Mouse (Mus musculus) stomach, embryonic 16.5 days (tissue): ENCODE data around the gene Hpse2. TPM values are rescaled to one million over a fixed set of nuclear protein-coding genes. Genes with fewer than 3 reads are reported as not detected.

ENCODE experiments used
- ATAC-seq: fragments of 200-750 bp; cut with Nextera tagmentation; 2 replicates; pipeline ENCODE4 v1.8.0; 2017; ENCODE audit warnings: moderate number of reproducible peaks, moderate TSS enrichment; ENCODE audit not compliant: insufficient read depth, low FRiP score
- H3K27ac ChIP-seq: fragments of 300-500 bp; sonication (generic); 2 replicates; pipeline ENCODE4 v1.5.1; 2014; ENCODE audit warnings: low read length
- H3K27me3 ChIP-seq: fragments of 300-500 bp; sonication (generic); 2 replicates; pipeline ENCODE4 v1.6.1; 2014; ENCODE audit warnings: low read length, control low read depth, mixed read lengths; ENCODE audit not compliant: control insufficient read depth, insufficient read depth
- H3K36me3 ChIP-seq: fragments of 300-500 bp; sonication (generic); 2 replicates; pipeline ENCODE4 v1.6.1; 2014; ENCODE audit warnings: low read length; ENCODE audit not compliant: control insufficient read depth, insufficient read depth
- H3K4me1 ChIP-seq: fragments of 300-500 bp; sonication (generic); 2 replicates; pipeline ENCODE4 v1.6.1; 2014; ENCODE audit warnings: low read length, control low read depth, mixed read lengths; ENCODE audit not compliant: control insufficient read depth, insufficient read depth
- H3K4me2 ChIP-seq: fragments of 300-500 bp; sonication (generic); 2 replicates; pipeline ENCODE4 v1.6.1; 2014; ENCODE audit warnings: low read depth, low read length, mixed read lengths
- H3K4me3 ChIP-seq: fragments of 300-500 bp; sonication (generic); replicated peaks from 2 replicates; pipeline ENCODE4 v1.5.1; 2014; ENCODE audit warnings: mild to moderate bottlenecking, low read length
- H3K9ac ChIP-seq: fragments of 300-500 bp; sonication (generic); 2 replicates; pipeline ENCODE4 v1.6.1; 2014; ENCODE audit warnings: low read length
- H3K9me3 ChIP-seq: fragments of 300-500 bp; sonication (generic); replicated peaks from 2 replicates; pipeline ENCODE4 v1.6.1; 2016; ENCODE audit warnings: low read length, control low read depth; ENCODE audit not compliant: control insufficient read depth
- WGBS: fragments of 180-500 bp; shearing (Covaris S2); extraction: QIAGEN DNeasy Blood & Tissue Kit; methylation state at CpG from one replicate; pipeline ENCODE4 v1.1.7; 2014; 5-methylcytosine and 5-hydroxymethylcytosine counted together
- polyA plus RNA-seq: library from polyadenylated mRNA; unstranded; fragments of >200 nt; fragmentation: Nextera tagmentation; extraction: Ambion mirVana; gene quantifications from 2 replicates; pipeline ENCODE4 v1.2.1, GENCODE M21; 2015

Gene Hpse2
- polyA plus RNA-seq, 1 experiment from 2014 or later: 6.6 TPM

DNA sequence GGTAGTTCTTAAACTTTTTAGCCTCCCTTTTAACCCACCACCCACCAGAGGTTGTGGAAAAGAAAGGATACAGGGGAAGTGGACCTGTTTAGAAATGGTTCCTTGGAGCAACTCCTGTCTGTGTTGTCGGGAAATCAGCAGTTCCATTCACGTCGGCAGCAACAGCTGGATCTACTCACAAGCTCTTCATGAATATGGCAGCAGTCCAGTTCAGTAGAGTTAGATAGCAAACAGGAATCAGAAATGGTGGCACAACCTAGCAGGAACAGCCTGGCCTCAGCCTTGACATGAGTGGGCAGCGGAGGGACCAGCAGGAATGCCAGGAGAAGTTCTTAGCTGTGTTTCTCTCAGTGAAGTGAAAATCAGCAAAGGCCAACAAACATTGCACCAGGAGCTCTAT is 278.4 kb downstream of the Hpse2 start:
- Histone ChIP-seq H3K9ac (no peak overlapping the region), H3K27ac (no peak overlapping the region), H3K27me3 (no peaks in the 10 kb centered on the region), H3K4me1 (no peaks in the 10 kb centered on the region), H3K4me3 (no peak overlapping the region), H3K9me3 (no peaks in the 10 kb centered on the region), H3K36me3 (no peaks in the 10 kb centered on the region), H3K4me2 (no peak overlapping the region)
- WGBS: 60% methylated on average over 4 of the region's 4 CpGs
- ATAC-seq: no peak

DNA sequence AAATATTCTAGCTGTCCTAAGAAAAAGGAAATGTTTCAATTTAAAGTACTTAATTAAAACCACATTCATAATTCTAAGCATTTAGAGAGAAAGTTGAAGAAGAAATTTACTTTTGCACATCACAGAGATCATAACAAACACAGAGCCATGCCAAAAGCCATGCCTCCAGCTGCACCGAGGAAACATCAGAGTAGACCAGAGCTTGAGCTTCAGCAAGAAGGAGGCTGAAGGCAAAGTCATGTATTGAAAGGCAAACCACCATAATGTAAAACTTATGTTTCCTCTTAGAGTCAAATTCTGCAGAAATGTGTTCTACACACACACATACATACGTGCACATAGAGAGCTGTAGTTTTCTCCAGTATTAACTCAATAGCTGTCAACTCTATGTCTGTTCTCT is 291.2 kb downstream of the Hpse2 start:
- Histone ChIP-seq H3K9me3 (no peaks in the 10 kb centered on the region), H3K27ac (no peak overlapping the region), H3K4me2 (no peak overlapping the region), H3K9ac (no peak overlapping the region), H3K4me1 (no peaks in the 10 kb centered on the region), H3K36me3 (no peaks in the 10 kb centered on the region), H3K4me3 (no peak overlapping the region), H3K27me3 (no peaks in the 10 kb centered on the region)
- ATAC-seq: no peak
- 67% methylated on average over 2 of the region's 2 CpGs for WGBS

DNA sequence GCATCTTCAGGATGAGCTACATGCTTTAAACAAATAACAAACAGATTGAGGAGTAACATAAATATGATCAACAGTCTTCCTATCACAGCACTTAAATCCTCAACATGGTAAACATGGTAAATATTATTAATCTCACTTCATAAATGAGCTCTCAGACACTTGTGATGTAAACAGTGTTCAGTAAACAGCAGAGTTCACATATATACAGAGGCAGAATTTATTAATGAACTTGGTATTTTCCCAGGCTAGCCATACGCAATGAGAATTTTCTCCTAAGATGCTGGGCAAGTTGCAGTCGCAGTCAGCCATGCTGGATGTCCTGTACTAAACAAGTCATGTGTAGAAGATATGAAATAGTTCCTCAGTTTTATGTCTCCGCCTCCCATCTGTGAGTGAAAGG is 300.9 kb downstream of the Hpse2 start:
- no peak overlapping the region for H3K27ac ChIP-seq
- no peak for ATAC-seq
- WGBS: 78% methylated on average over 3 of the region's 3 CpGs
- H3K36me3 ChIP-seq: no peaks in the 10 kb centered on the region
- H3K4me2 ChIP-seq: no peak overlapping the region
- no peaks in the 10 kb centered on the region for H3K27me3 ChIP-seq
- no peaks in the 10 kb centered on the region for H3K9me3 ChIP-seq
- H3K9ac ChIP-seq: no peak overlapping the region
- no peak overlapping the region for H3K4me3 ChIP-seq
- H3K4me1 ChIP-seq: no peaks in the 10 kb centered on the region

DNA sequence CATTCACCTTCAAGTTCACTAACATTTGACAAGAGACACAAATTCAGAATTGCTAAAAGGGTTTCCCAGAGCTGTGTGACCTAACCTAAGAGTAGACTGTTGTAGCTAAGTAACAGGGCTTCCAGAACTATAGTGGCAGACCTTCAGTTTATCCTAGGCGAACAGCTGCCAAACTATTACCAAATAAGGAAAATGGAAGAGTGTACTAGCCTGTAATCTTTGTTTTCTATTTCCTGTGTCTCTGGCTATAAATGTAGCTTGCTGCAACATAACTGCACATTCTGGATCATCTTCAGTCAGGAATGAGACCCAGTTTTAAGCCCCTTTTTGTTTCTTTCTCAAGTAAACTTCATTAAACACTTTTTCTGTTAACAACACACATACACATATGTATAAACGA is 324.0 kb downstream of the Hpse2 start:
- ATAC-seq: no peak
- Histone ChIP-seq H3K27ac (peak overlapping the region; percentile 38; the same call in 1 of the 2 replicates), H3K4me3 (no peak overlapping the region), H3K4me1 (peaks cover 5% of the 10 kb centered on the region; the same call in 1 of the 2 replicates), H3K9ac (no peak overlapping the region), H3K9me3 (no peaks in the 10 kb centered on the region), H3K4me2 (no peak overlapping the region), H3K36me3 (no peaks in the 10 kb centered on the region), H3K27me3 (no peaks in the 10 kb centered on the region)
- WGBS: 46% methylated on average over 2 of the region's 2 CpGs

DNA sequence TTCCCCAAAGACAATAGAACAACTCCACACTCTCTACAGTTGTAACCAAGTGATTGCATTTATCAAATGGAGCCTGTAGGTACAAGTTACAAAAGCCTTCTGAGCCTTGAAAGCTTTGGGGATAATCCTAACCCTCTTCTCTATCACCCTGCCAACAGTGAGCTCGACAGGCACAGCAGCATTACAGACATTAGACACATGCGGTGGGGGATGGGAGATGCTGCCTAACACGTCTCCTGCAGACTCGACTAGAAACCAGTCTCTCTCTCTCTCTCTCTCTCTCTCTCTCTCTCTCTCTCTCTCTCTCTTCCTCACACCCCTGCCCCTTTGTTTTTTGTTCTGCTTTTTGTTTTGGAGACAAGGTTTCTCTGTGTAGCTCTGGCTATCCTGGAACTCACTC is 343.6 kb downstream of the Hpse2 start:
- no peak overlapping the region for H3K9ac ChIP-seq

DNA sequence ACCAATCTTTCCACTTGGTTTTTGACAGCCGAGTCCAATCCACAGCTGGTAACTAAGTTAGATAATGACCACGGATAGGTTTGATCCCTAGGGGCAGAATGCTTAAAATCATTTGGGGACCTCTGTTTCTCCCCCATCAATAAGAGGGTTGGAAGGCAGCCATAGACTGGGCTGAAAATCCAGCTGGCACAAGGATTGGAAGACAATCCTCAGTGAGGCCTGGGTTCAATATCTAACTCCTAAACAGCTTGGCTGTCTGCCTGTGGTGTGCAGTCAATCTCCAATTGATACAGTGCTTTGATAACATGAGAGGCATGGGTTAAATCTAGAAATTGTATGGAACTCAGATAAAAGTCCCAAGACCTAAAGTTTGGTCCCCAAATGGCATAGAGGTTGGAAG is 345.4 kb downstream of the Hpse2 start:
- Histone ChIP-seq H3K4me3 (no peak overlapping the region), H3K36me3 (no peaks in the 10 kb centered on the region)
- WGBS: 62% methylated on average over 2 of the region's 2 CpGs

More for the DNA sequence above, 343.6 kb downstream of the Hpse2 start:
- Histone ChIP-seq H3K4me1 (no peaks in the 10 kb centered on the region), H3K27me3 (no peaks in the 10 kb centered on the region), H3K4me2 (no peak overlapping the region), H3K36me3 (no peaks in the 10 kb centered on the region), H3K27ac (no peak overlapping the region), H3K4me3 (no peak overlapping the region), H3K9me3 (no peaks in the 10 kb centered on the region)
- no peak for ATAC-seq
- 29% methylated on average over 4 of the region's 4 CpGs for WGBS

DNA sequence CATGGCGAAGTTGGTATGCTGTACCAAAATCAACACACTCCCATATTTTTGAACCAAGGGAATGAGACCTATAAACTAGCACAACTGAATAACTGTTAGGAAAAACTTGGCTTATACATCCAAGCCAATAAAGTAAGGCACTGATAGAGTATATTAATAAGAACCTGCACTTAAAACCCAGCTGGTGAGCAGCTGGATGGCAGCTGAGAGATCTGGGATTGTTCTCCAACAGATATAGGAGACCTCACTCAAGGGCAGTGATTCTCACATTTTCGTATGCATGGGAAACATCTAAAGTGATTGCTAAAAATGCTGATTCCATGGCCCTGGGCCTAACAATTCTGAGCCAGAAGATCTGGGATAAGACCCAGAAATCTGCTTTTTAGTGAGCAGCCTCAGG is 345.9 kb downstream of the Hpse2 start:
- no peaks in the 10 kb centered on the region for H3K9me3 ChIP-seq
- H3K4me2 ChIP-seq: no peak overlapping the region
- no peak for ATAC-seq
- H3K27me3 ChIP-seq: no peaks in the 10 kb centered on the region
- H3K27ac ChIP-seq: no peak overlapping the region
- no peaks in the 10 kb centered on the region for H3K4me1 ChIP-seq
- WGBS: 74% methylated on average over 2 of the region's 2 CpGs
- no peak overlapping the region for H3K4me3 ChIP-seq
- H3K36me3 ChIP-seq: no peaks in the 10 kb centered on the region
- H3K9ac ChIP-seq: no peak overlapping the region

More for the DNA sequence above, 345.4 kb downstream of the Hpse2 start:
- ATAC-seq: no peak
- Histone ChIP-seq H3K27me3 (no peaks in the 10 kb centered on the region), H3K4me2 (no peak overlapping the region), H3K9me3 (no peaks in the 10 kb centered on the region), H3K27ac (no peak overlapping the region), H3K4me1 (no peaks in the 10 kb centered on the region), H3K9ac (no peak overlapping the region)

DNA sequence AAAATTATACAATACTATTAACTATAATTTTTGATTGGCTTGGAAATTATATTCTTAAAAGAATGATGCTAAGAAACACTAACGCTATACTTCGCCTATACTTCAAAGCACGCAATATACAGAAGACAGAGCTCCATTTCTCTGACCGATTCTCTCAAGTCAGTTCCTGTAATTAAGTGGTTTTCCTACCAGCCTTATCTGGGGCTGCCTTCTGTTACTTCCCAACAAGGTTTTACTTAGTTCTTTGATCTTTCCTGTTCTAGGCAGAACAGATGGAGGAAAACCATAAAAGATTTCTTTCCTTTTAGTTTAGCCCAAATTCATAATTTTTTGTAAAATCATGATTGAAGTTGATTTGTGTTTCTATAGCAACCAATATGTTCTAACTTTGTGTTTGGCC is 351.8 kb downstream of the Hpse2 start:
- H3K9ac ChIP-seq: no peak overlapping the region
- H3K27me3 ChIP-seq: no peaks in the 10 kb centered on the region
- no peak overlapping the region for H3K27ac ChIP-seq
- no peaks in the 10 kb centered on the region for H3K9me3 ChIP-seq
- H3K36me3 ChIP-seq: no peaks in the 10 kb centered on the region
- WGBS: 81% methylated on average over 4 of the region's 4 CpGs
- no peaks in the 10 kb centered on the region for H3K4me1 ChIP-seq
- no peak for ATAC-seq
- H3K4me3 ChIP-seq: no peak overlapping the region
- no peak overlapping the region for H3K4me2 ChIP-seq

DNA sequence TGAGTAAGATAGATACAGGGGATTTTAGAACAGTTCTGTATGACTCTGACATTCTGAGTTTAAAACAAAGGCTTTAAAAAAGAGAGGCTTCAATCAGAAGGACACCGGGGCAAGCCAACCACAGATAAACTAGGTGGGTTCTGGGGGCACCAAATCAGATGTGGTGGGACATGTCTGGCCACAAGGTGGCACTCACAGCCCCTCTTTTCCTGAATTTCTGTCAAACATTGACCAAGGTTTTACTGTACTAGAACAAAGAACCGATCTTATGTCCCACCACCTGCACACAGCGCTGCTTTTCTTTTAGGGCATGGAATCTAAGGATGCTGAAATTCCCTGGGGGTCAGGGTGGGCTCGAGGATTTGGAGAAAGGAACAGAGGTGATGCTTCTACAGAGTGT is 360.9 kb downstream of the Hpse2 start:
- ATAC-seq: no peak
- 24% methylated on average over 4 of the region's 4 CpGs for WGBS
- Histone ChIP-seq H3K27me3 (no peaks in the 10 kb centered on the region), H3K4me3 (no peak overlapping the region), H3K4me1 (0 out of 2 replicates have a peak, but pooled peaks cover 3% of the 10 kb centered on the region), H3K9ac (no peak overlapping the region), H3K9me3 (no peaks in the 10 kb centered on the region), H3K4me2 (no peak overlapping the region), H3K36me3 (no peaks in the 10 kb centered on the region), H3K27ac (no peak overlapping the region)
